Mouse (Mus musculus) WW6 (cell line): Measurements from ENCODE around the gene Khdrbs1.
"Not testable (repeated sequence)": the region's sequence is repeated elsewhere in the genome, so short reads cannot be mapped to it uniquely, and the experiment has no call there.

Experiments
- DNase-seq: peaks from one replicate; pipeline ENCODE4 v3.0.0-alpha.2; 2013; ENCODE audit warnings: low read depth, low spot score

The Khdrbs1 gene

GRCm38 (mm10) chr4:129742232-129743009 is at the start of gene Khdrbs1:
TSS of gene Khdrbs1 (minus strand) at chr4:129742303.
- DNase-seq: peak; percentile 93

DNA sequence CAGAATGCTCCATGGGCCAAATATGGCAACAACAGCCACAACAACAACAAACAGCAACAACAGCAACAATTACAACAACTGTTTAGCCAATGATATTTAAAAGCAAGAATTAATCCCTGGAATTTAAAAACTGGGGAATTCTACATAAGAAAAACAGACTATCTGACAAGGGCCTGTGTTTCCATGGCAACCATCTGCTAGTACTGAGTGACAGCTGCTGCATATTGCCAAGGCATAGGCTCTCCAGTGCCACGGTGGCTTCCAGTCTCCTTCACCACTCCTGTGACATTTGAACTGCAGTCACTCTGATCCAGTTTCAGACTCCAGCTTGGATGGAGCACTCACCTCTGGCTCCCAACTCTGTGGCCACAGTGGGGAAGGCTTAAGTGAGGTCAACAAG is 49.3 kb upstream of the Khdrbs1 start:
- DNase-seq: no peak

DNA sequence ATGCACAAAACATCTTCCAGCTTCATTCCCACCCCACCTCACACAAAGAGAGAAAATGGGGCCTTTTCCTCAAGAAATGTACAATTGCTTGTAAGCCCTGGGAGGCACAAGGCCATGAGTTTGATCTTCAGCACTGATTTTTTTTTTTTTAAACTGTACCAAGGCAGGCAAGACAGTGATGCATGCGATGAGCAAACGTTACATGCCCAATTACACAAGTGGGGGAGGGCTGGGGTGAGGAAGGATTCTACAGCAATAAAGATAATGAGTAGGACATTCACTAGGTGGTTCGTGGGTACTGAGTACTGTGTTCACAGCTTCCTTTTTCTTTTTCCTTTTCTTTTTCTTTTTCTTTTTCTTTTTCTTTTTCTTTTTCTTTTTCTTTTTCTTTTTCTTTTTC is 48.4 kb upstream of the Khdrbs1 start:
- DNase-seq: no peak

DNA sequence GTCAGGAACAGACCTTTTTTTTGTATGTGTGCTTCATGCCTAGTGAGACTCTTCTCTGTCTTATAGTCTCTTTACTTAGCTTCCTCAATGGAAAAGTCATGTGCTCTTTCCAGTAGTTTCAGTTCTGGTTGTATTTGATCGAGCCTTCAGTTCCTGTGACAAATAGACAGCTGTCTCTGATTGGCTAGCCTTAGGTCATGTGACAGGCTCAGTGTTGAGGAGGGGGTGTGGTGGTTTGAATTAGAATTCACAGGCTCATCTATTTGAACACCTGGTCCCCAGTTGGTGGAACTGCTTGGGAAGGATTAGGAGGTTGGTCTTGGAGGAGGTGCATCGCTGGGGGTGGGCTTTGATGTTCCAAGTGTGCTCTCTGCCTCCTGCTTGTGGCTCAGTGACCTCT is 47.5 kb upstream of the Khdrbs1 start:
- no peak for DNase-seq

DNA sequence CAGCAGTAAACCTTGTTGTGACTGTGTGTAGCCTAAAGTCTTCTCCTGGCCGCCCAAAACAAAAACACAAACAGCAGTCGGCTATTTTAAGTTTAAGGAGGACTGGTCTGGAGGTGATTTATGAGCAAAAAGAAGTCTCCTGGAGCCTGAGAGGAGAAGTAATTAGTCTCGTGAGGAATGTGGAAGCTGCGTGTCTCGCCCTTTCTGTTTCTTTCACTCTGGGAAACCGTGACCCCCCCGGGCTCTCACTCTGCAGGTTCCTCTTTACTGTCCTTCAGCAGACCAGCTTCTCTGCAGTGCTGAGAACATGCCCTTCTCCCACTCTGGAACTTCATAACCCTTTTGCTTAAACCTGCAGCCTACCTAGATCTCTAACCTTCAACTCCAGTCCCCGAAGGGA is 46.6 kb upstream of the Khdrbs1 start:
- no peak for DNase-seq

DNA sequence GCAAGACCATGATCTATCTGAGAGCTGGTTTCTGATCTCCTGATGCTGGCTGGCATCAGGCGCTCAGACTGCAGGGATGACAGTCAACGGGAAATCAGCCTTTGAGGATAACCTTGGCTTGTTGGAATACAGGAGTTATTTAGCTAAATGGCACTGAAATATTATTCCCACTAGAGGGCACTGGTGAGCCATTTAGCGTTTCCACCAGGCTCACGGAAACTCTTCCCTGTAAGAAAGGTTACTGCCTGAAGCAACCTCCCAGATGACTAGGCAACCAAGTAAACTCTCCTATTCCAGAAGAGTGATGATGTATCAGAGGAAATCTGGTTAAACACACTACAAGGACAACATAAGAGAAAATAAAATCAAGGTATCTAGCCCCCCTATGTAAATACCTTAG is 43.1 kb upstream of the Khdrbs1 start:
- peak; percentile 65 for DNase-seq

GRCm38 (mm10) chr4:129783506-129783905 is 41.4 kb upstream of the Khdrbs1 start:
- DNase-seq: no peak

DNA sequence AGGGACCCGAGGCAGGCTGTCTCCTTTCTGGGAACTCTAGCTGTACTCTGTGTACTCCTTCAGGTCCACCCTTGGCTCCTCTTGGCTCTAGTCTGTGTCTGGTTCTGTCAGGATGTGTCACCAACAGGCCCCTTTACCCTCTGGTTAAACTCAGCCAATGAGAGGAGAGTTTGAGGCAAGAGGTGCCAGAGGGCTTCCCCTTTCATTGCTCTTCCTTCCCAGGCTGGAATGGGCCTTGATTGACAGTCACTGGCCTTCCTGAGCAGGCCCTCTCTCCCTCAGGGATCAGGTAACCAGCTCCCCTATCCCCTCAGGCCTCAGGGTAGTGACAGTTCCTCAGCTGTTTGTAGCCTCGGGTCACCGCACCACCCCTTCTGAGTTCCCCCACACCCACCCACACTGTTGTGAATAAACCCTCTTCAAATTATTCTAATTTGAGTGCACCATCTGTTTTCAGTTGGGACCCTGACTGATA is 40.8 kb upstream of the Khdrbs1 start:
- DNase-seq: no peak

DNA sequence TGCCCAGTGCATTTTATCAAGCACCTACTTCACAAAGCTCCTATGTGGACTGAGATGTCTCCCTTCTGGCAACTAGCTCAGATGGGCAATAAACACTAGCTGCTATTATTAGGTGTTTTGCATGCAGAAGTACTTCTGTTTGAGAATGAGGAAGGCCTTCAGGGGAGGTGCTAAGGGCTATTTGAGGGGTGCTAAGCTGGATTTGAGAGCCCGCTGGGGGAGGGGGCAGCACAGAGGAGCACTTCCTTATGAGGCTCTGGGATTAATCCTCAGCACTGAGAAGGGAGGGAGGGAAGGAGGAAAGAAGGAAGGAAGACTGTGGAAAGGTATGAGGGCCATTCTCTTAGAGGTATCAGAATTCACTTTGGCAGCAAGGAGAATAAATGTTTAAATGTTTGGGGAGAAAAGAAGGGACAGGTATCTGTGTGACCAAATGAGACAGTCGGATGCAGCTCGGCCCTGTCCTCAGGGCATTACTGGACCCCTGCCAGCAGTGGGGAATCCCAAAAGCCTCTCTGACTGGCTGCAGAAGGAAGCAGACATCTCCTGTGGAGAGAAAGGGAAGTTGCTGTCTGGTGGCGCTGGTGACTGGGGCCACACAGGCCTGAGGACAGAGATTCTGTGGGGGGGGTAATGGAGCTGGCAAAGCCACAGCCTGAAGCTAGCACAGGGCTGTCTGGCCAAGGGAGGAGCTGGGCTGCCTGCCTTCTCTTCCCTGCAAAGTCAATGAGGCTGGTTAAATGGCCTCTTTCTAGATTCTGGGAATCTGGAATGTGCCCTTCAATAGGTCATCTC is 40.0 kb upstream of the Khdrbs1 start:
- DNase-seq: no peak

GRCm38 (mm10) chr4:129771672-129772521 is 29.8 kb upstream of the Khdrbs1 start:
- DNase-seq: no peak

DNA sequence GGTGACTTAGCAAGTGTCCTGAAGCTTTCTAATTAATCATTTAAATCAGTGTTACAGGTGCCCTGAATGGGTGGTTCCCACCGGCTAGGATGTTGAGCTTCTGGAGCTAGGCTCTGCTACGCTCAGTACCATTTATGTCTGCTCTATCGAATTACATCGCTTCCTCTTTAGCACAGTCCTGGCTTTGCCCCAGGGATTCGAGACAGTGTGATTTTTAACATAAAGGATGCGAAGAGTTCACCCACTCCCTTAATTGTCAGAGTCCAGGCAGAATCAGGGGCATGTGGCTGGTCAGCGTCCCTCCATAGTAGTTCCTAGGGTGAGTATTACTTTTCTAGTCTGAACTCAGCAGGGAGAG is 29.2 kb upstream of the Khdrbs1 start:
- DNase-seq: no peak

DNA sequence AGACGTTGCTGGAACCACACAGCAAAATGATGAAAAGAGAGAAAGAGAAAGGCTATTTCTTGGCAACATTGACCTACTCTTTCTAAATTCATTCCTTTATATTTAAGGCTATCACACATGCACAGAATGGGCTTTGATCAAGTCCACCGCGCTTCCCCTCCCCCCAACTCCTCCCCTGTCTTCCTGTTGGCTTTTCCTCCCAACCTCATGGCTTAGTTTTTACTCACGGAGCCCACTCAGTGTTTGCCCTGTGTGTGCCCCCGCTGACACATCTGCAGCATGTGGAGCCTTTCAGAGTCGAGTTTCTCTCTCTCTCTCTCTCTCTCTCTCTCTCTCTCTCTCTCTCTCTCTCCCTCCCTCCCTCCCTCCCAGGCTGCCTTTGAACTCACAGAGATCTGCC is 28.5 kb upstream of the Khdrbs1 start:
- no peak for DNase-seq

DNA sequence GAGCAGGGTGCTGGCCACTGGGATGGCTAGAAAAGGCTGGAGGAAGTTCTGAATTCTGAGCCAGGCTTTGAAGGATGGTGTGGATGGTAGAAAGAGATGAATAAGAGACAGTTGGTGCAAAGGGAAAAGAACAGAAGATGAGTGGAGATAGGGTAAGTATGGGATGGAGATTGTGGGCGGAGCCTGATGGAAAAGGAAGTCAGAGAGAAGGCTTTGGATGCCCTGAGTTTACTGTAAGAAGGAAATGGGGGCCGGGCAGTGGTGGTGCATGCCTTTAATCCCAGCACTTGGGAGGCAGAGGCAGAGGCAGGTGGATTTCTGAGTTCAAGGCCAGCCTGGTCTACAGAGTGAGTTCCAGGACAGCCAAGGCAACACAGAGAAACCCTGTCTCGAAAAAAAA is 26.6 kb upstream of the Khdrbs1 start:
- not testable (repeated sequence) for DNase-seq

DNA sequence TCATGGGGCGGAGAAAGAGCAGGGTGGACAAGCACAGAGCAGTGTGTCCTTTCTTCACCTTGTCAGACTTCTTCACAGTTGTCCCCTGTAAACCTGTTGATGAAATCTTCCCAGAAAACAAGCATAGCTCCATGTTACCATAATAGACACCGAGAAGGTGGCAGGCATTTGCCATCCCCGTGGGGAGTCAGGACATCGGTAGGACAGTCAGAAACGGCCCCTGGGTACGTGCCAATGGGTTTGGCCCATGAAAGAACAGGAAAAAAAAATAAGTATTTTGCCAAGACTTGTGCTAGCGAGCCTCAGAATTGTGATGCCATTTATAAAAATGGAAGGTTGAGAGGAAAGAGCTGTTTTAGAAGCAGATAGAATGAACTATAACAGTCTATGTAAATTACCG is 25.7 kb upstream of the Khdrbs1 start:
- no peak for DNase-seq

- no peak for DNase-seq
Observed at GRCm38 (mm10) chr4:129765351-129765750, 23.2 kb upstream of the Khdrbs1 start.

DNA sequence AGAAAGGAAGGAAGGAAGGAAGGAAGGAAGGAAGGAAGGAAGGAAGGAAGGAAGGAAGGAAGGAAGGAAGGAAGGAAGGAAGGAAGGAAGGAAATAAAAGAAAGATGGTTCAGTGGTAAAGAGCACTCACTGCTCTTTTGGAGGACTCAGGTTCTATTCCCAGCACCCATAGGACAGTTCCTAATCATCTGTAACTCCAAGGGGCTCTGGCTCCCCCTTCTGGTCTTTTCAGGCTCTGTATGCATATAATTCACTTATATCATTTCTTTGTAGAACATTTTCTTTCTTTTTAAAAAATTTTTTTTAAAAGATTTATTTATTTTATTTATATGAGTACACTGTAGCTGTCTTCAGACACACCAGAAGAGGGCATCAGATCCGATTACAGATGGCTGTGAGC is 20.4 kb upstream of the Khdrbs1 start:
- DNase-seq: not testable (repeated sequence)

GRCm38 (mm10) chr4:129761606-129762005 is 19.5 kb upstream of the Khdrbs1 start:
- no peak for DNase-seq

- no peak for DNase-seq
Observed at GRCm38 (mm10) chr4:129755455-129755854, 13.4 kb upstream of the Khdrbs1 start.

GRCm38 (mm10) chr4:129754742-129755141 is 12.6 kb upstream of the Khdrbs1 start:
- DNase-seq: no peak

DNA sequence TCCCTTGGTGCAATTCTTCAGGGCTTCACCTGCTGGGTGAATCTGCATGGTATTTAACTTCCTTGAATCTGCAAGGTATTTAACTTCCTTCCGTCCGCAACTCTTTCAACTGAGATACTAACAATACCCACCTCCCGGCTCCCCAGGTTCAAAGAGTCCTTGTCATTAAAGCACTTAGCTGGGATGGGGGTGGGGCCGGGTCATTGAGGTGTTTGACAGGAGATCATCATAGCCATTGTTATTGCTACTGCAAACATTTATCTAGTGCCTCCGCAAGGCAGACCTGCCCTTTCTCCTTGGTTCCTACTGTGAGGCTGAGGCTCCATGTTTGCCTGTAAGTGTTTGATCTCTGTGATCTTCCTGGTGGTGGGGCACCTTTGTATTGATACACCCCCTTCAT is 8.3 kb upstream of the Khdrbs1 start:
- DNase-seq: peak; percentile 92

- DNase-seq: no peak
Observed at GRCm38 (mm10) chr4:129746591-129746990, 4.5 kb upstream of the Khdrbs1 start.

DNA sequence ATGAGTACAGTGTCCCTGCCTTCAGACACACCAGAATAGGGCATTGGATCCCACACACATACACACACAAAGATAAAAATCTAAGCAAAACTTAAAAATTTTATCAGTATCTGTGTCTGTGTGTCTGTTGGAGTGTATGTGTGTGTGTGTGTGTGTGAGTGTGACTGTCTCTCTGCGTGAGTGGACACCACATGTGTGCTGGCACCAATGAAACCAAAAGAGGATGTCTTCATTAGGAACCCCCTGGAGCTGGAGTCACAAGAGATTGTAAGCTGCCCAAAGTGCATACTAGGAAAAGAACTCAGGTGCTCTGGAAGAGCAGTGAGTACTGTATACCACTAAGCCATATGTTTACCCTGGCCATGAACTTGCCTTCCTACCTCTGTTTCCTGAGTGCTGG is 4.0 kb upstream of the Khdrbs1 start:
- no peak for DNase-seq
